ENCODE assay signal across 8 mouse cellular contexts in genomic region chr3:131564430-131565256, GRCm38 (mm10). TPM values are rescaled to one million over a fixed set of nuclear protein-coding genes. Genes with fewer than 3 reads are reported as not detected.
DNase-seq lines count a peak whose midpoint lies in the region; ATAC-seq lines count a peak whose summit lies in the region.

Gene Papss1 (plus strand): TSS chr3:131564768.

- peak within 1 kb of the TSS; percentile 93 for H3K27ac ChIP-seq in intestine, embryonic 14.5 days (ENCODE audit: low read depth)

- 0 out of 2 replicates have a peak, but pooled peaks cover 6% of the 10 kb centered on the region for H3K36me3 ChIP-seq in intestine, embryonic 14.5 days (ENCODE audit: control insufficient read depth, insufficient read depth, low read length)

- no peaks in the 10 kb centered on the region for H3K27me3 ChIP-seq in intestine, embryonic 14.5 days (replicated peaks; ENCODE audit: control insufficient read depth, insufficient read depth, low read length)

- peaks cover 18% of the 10 kb centered on the region for H3K4me1 ChIP-seq in intestine, embryonic 14.5 days (replicated peaks; ENCODE audit: control insufficient read depth, insufficient read depth, low read length)

- peak; percentile 99 for ATAC-seq in intestine, embryonic 14.5 days (replicated peaks; ENCODE audit: low FRiP score, low TSS enrichment, low read depth)

- peak within 1 kb of the TSS; percentile 66 for H3K4me2 ChIP-seq in intestine, embryonic 14.5 days (ENCODE audit: low read length)

- H3K9me3 ChIP-seq in intestine, embryonic 14.5 days (ENCODE audit: control insufficient read depth, low read length): no peaks in the 10 kb centered on the region

- 1% methylated on average over 72 of the region's 73 CpGs for WGBS in intestine, embryonic 14.5 days

- peak within 1 kb of the TSS; percentile 85 for H3K4me3 ChIP-seq in intestine, embryonic 14.5 days (ENCODE audit: low read depth, low read length)

- H3K9ac ChIP-seq in intestine, embryonic 14.5 days (ENCODE audit: low read length): peak within 1 kb of the TSS; percentile 88

- peak; percentile 98 for DNase-seq in adrenal gland, adult 18-20 months (ENCODE audit: low spot score in 2 of 2)
- DNase-seq in embryo, embryonic 11 days: peak; percentile 100
- peak; percentile 100 for DNase-seq in gastrocnemius, postnatal 25 days
- DNase-seq in intestine, embryonic 14.5 days (ENCODE audit: low spot score): peak; percentile 98
- DNase-seq in left cerebral cortex, postnatal 14 days (ENCODE audit: low spot score in 2 of 2): peak; percentile 100
- DNase-seq in mesoderm, embryonic 11.5 days (ENCODE audit: low read depth, low spot score): peak; percentile 100
- peak; percentile 100 for DNase-seq in right cerebral cortex, postnatal 36 days (ENCODE audit: low spot score in 2 of 2)
- DNase-seq in yolk sac, embryonic 10.5 days (ENCODE audit: low spot score): peak; percentile 100

- intact Hi-C loops in left cerebral cortex, postnatal 14 days (cut with DNase I): no loop called here

RNA-seq across cellular contexts. Expression of gene Papss1, which starts in this region (rescaled TPM):
- total RNA-seq in adrenal gland, adult 18-20 months (2021): 10 to 100 TPM; 43.7 to 53.6 TPM
- 1 to 10 TPM; 6.2 to 6.8 TPM for total RNA-seq in gastrocnemius, postnatal 25 days (2021)
- 133 and 146 TPM in 2 replicates for polyA plus RNA-seq in intestine, embryonic 14.5 days (2014; fragmentation: Nextera tagmentation; extraction: Ambion mirVana)
- 10 to 100 TPM; 69.9 to 73.5 TPM for total RNA-seq in left cerebral cortex, postnatal 14 days (2021)

Comparison
In these comparisons a context has a peak if more than half of its experiments do, and no peak if none do; other contexts are left out.
1. Peak in every context shown above with its lines: DNase-seq, ATAC-seq, H3K4me3 ChIP-seq and H3K27ac ChIP-seq.
2. RNA of gene Papss1 (total RNA-seq): 69.9 to 73.5 TPM in left cerebral cortex, postnatal 14 days and 43.7 to 53.6 TPM in adrenal gland, adult 18-20 months; 6.2 to 6.8 TPM in gastrocnemius, postnatal 25 days; every median in the first group is over 4 times any median in the second.